Mouse (Mus musculus) E14TG2a.4 (cell line): ENCODE results near the gene Ppp2r1b.
A peak's percentile ranks its signal among the peaks of the same experiment; 100 is the strongest.

Experiments
- CTCF ChIP-seq: conservative IDR thresholded peaks from 2 replicates; pipeline ENCODE4 v1.5.1; 2014; ENCODE audit warnings: low read length
- NANOG ChIP-seq: IDR thresholded peaks from 2 replicates; pipeline ENCODE4 v1.6.1; 2014; ENCODE audit warnings: borderline replicate concordance, low read length, mixed read lengths
- POU5F1 ChIP-seq: IDR thresholded peaks from 2 replicates; pipeline ENCODE4 v1.6.1; 2014; ENCODE audit warnings: low read length, borderline replicate concordance

GRCm38 (mm10) chr9:50849249-50849648 lies 4.1 kb downstream of the Ppp2r1b start:
- TF ChIP-seq CTCF (peak; percentile 61), NANOG (no peak), POU5F1 (no peak)
